Mouse (Mus musculus): ENCODE measurements around the gene Sik2.

Sik2 gene

DNA sequence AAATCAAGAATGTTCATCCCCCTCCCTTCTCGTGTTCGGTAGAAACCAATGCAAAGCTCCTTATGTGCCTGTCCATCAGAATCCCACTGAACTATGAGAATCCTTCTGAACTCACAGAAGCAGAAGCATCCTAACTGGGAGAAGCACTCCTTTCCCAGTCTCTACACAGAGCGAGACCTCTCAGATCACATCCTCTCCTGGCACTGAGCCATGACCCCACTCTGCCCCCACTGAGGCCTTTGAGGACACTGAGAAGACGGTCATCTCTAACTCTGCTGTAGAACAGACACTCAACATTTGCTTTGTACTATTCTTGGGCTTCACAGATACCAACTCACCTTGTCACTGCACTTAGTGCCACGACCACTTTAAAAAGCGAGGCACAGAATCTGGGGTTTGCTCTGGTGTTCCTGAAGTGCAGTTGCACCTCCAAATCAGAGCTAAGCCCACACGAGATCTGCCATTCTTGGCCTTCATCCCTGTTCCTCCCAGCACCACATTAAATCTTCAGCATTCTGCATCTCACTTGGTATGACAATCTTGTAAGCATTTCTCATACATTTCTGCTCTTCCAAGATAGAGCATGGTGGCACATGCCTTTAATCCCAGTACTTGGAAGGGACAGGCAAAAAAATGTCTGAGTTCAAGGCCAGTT is 96.9 kb downstream of the Sik2 start:
- DNase-seq = no peak

GRCm38 (mm10) chr9:50905321-50905720 is 103.6 kb downstream of the Sik2 start:
- DNase-seq = no peak

GRCm38 (mm10) chr9:50904196-50904847 is 104.6 kb downstream of the Sik2 start:
- no peak for DNase-seq

DNA sequence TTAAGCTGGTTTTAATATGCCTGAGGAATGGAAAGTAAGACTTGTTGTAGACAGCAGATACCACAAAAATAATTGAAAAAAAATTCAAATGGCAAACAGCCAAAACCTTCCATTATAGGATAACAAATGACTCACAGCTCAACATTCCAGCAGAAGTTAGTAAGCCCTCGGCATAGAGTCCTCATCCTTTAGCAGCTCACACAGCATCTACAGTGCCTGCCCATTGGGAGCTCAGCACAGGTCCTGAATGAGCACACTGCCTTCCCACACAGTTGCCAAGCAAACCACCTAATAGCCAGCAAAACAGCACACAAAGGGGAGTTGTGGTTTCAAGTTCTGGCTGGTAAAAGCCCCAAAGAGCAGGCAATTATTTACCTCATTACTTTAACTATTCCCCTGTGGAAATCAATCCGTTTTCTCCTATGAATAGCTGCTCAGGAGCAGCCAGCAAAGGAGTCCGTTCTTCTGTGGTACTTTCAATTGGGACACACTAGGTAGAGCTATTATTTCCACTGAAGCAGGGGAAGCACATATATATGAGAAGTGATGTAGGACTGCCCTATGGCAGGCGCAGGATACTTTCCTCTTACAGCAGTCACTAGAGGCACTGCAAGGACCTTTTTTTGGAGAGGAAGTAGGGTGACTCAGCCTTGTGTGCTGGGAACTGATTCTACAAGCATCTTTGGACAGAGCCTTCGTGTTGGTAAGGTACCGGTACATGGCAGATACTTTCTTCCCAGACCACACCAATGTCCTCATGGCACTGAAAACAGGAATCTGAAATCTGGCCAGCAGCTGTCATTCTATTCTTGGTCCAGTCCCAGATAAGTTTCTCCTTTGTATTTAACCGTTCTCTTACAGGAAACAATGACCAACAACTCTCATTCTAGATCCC is 108.6 kb downstream of the Sik2 start:
- DNase-seq = no peak

GRCm38 (mm10) chr9:50893665-50894064 is 115.2 kb downstream of the Sik2 start:
- DNase-seq = no peak

DNA sequence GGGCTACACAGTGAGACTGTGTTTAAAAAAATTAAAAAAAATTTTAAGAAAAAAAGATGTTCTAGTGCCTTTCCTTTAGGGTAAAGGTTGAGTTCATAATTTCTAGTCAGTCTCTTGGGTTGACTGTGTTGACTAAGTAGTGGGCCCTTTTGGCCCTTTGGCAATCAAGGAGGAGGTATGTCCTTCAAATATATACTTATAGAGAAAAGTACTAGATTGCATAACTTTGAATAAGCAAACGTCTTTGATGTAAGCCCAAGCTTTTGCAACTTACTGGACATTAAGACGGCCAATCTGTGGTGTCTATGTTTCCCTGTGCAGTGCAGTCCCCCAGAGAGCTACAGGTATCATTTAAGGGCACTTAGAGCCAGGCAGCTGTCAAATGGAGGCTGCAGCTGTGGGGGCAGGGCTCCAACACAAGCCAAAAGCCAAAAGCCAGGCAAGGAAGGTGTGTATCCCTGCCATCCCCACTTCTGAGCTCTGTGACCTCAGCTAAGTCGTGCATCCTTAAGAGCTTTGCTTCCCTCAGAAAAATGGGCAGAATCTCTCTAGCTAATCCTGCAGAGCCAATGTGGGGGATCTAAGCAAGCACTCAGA is 118.3 kb downstream of the Sik2 start:
- DNase-seq = no peak

GRCm38 (mm10) chr9:50889964-50890363 is 118.9 kb downstream of the Sik2 start:
- no peak for DNase-seq

- DNase-seq = no peak
Observed at GRCm38 (mm10) chr9:50889211-50889610, 119.7 kb downstream of the Sik2 start.

- no peak for DNase-seq
Observed at GRCm38 (mm10) chr9:50887351-50887750, 121.5 kb downstream of the Sik2 start.

GRCm38 (mm10) chr9:50886870-50887269 is 122.0 kb downstream of the Sik2 start:
- DNase-seq = no peak

- no peak for DNase-seq
Observed at GRCm38 (mm10) chr9:50885600-50885987, 123.3 kb downstream of the Sik2 start.

- peak; percentile 82 for DNase-seq
Observed at GRCm38 (mm10) chr9:50884741-50885599, 123.9 kb downstream of the Sik2 start.

- DNase-seq = no peak
Observed at GRCm38 (mm10) chr9:50884093-50884492, 124.8 kb downstream of the Sik2 start.

- no peak for DNase-seq
Observed at GRCm38 (mm10) chr9:50882183-50882582, 126.7 kb downstream of the Sik2 start.

DNA sequence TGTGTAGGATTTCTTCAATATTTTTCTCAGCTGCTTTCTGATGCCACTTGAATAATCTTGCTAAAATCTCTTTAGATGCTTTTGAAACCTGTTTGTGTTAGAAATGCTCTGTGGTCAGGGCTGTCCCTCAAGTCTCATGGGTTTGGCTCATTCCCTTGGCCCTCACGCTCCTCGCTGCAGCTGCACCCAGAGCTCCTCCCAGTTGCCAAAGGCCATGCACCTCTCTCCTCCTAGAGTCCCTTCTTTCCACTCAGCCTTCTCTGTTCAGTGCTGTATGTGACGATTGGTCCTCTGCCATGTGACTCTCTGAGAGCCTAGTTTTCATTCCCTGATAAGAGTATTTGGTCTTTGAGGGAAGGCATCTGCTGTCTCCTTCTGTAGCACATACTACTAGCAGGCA is 131.4 kb downstream of the Sik2 start:
- no peak for DNase-seq

- DNase-seq = peak; percentile 79
Observed at GRCm38 (mm10) chr9:50876287-50876686, 132.6 kb downstream of the Sik2 start.

DNA sequence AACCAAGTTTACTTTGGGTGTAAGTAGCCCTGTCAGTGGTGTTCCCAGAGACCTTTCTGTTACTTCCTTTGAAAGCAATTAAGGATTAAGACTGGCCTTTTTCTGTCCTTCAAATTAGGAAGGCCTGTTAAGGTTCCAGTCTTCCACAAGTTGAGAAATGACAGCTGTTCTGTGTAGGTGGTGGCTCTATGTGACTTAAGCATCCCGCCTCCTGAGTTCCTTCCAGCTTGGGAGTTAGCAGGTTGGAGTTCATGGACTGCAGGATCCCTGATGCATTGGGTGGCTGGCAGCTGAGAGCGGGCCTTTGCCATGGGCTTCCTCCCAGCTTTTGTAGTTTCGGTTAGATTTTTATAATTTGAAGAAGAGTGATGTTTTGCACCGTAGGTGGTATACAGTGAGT is 133.4 kb downstream of the Sik2 start:
- no peak for DNase-seq

- DNase-seq = peak; percentile 62
Observed at GRCm38 (mm10) chr9:50874031-50874430, 134.8 kb downstream of the Sik2 start.

GRCm38 (mm10) chr9:50873210-50873609 is 135.7 kb downstream of the Sik2 start:
- no peak for DNase-seq

DNA sequence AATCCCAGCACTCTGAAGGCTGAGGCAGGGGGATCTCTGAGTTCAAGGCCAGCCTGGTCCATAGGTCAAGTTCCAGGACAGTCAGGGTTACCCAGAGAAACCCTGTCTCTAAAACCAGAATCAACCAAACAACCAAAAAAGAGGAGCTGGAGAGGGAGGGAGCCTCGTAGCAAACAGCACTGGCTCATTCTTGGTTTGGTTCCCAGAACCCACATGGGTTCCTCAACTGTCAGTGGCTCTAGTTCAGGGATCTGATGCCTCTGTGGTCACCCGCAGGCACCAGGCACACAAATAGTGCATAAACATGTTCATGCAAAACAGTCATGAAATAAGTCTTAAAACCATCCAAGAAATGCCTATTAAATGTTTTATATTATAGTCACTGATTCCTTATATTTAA is 140.7 kb downstream of the Sik2 start:
- no peak for DNase-seq

- no peak for DNase-seq
Observed at GRCm38 (mm10) chr9:50867015-50867414, 141.9 kb downstream of the Sik2 start.

DNA sequence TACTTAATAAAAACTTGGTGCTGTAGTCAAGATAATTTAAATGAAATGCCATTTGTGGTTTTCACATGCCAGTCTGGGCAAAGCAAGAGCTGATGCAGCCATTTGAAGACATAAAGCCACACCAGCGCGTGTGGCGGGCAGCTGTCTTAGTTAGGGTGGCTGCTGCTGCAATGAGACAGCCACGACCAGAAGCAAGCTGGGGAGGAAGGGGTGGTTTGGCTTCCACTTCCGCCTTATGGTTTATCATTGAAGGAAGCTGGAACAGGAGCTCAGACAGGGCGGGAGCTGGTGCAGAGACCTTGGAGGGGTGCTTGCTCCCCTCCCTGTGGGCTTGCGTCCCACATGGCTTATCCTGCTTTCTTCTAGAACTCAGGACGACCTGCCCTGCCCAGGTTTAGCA is 143.1 kb downstream of the Sik2 start:
- DNase-seq = no peak

Measured in kidney, adult 18-20 months (tissue).